Mouse (Mus musculus): ENCODE results near the gene Ksr1. TPM values are rescaled to one million over a fixed set of nuclear protein-coding genes. Genes with fewer than 3 reads are reported as not detected.
"Not testable (repeated sequence)": the region's sequence is repeated elsewhere in the genome, so short reads cannot be mapped to it uniquely, and the experiment has no call there.

Ksr1 gene
- polyA plus RNA-seq, 1 experiment = 55.3 TPM

GRCm38 (mm10) chr11:79023751-79024150 is 122.5 kb downstream of the Ksr1 start:
- WGBS = 71% methylated on average over 6 of the region's 6 CpGs
- no peak for DNase-seq (ENCODE audit: low read depth, low spot score)

DNA sequence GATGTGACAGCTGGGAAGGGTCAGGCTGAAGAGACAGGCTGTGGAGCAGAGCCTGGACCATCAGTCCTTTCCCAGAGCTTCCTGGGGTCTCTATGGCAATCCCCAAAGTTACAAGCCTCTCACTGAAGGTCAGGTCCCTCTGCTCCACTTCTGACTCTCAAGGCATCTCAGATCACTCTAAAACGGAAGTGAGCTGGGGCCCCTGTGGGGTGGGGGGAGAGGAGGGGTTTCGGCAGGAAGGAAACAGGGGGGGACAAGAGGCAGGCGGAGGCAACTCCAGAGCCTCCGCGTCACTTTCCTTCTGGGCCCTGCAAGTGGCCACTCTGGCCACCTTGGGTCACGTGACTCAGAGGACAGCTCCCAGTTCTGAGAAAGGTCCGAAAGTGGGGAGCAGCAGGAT is 122.9 kb downstream of the Ksr1 start:
- WGBS = 69% methylated on average over 7 of the region's 7 CpGs
- DNase-seq (ENCODE audit: low read depth, low spot score) = no peak

GRCm38 (mm10) chr11:79022836-79023235 is 123.4 kb downstream of the Ksr1 start:
- 67% methylated on average over 4 of the region's 4 CpGs for WGBS
- DNase-seq (ENCODE audit: low read depth, low spot score) = no peak

DNA sequence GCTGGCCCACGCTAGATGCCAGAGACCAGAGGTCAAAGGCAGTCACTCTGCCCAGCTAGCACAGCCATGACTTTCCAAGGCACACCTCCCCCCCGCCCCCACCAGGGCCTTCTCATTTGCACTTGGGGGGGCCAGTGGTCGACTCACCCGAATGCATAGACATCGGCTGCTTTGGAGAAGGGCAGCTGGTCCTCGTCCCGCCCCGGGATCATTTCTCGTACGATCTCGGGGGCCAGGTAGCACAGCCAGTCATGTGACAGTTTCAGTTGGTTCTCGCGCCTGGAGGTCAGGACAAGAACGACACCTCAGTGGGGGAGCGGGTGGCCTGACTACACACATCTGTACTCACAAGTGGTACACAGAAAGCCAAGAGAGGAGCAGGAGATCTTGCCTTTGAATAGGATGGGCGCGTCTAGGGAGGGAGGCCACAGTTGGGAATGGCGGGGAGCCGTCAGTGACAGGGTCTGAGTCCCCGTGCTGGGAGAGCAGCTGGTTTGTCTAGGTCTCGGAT is 125.6 kb downstream of the Ksr1 start:
- 89% methylated on average over 21 of the region's 21 CpGs for WGBS
- DNase-seq (ENCODE audit: low read depth, low spot score) = no peak

- no peak for DNase-seq (ENCODE audit: low read depth, low spot score)
- 75% methylated on average over 17 of the region's 17 CpGs for WGBS
Observed at GRCm38 (mm10) chr11:79019839-79020534, 126.2 kb downstream of the Ksr1 start.

GRCm38 (mm10) chr11:79018954-79019704 is 127.1 kb downstream of the Ksr1 start:
- peak; percentile 56 for DNase-seq (ENCODE audit: low read depth, low spot score)
- 48% methylated on average over 11 of the region's 11 CpGs for WGBS

DNA sequence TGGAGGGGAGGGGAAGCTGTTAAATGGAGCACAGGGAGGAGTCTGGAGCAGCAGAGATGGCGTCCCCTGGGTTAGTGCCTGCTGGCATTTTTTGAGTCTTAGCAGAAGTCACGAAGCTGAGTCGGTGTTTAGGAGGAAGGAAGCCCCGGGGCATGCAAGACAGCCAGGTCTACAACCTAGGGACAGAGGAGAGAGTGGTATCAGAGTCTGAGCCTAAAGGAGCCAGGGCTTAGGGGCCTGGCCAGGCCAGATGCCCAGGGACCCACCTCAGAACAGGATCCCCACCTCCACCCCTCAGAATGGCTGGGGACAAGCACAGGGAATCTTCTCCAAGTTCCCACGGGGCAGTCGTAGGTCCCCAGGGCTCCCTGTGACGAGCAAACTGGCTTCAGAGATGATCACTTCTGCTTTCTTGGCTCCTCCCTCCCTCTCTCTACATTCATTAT is 129.0 kb downstream of the Ksr1 start:
- 76% methylated on average over 7 of the region's 7 CpGs for WGBS
- no peak for DNase-seq (ENCODE audit: low read depth, low spot score)

DNA sequence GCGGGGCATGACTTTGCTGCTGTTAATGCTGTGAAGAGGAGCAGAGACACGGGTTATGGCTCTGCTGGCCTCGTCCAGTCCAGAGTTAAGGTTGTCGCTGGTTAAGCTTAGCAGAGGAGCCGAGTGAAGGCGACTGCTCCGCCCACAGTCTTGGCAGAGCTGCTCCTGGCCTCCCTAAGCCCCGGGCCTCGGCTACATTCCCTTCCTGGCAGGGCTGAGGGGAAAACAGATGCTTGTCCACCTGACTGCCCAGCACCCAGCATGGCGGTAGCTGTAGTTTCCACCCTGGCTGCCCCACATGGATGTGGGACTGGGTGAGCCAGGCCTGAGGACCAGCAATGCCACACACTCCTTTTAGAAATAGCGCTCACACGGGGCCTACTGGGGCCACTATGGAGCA is 130.0 kb downstream of the Ksr1 start:
- 66% methylated on average over 12 of the region's 12 CpGs for WGBS
- DNase-seq (ENCODE audit: low read depth, low spot score) = no peak

DNA sequence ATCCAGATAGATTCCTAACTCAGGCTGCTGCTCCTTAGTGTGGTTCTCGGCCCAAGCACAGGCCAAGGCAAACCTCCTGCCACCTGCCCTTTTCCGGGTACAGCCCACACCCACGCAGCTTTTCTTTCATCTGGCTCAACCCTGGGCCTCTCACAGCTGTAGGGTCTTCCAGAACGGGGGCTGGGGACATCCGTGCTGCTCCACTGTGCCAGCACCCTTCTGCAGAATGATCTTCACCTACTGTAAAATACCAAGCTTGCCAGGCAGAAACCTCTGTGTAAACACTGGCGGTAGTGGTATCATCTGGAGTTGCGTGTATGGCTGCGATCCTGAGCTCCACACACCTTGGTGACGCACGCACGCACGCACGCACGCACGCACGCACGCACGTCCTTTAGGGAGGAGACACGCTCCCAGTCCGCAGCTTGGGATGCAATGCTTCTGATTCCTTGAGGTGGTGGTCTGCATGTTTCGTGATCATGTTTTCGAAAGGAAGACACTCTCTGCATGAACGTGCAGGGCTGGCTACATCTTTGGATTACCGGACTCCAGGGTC is 130.5 kb downstream of the Ksr1 start:
- WGBS = 89% methylated on average over 24 of the region's 24 CpGs
- DNase-seq (ENCODE audit: low read depth, low spot score) = no peak

GRCm38 (mm10) chr11:79014602-79015325 is 131.4 kb downstream of the Ksr1 start:
- 85% methylated on average over 15 of the region's 15 CpGs for WGBS
- no peak for DNase-seq (ENCODE audit: low read depth, low spot score)

GRCm38 (mm10) chr11:79013806-79014205 is 132.4 kb downstream of the Ksr1 start:
- 73% methylated on average over 9 of the region's 9 CpGs for WGBS
- DNase-seq (ENCODE audit: low read depth, low spot score) = no peak

DNA sequence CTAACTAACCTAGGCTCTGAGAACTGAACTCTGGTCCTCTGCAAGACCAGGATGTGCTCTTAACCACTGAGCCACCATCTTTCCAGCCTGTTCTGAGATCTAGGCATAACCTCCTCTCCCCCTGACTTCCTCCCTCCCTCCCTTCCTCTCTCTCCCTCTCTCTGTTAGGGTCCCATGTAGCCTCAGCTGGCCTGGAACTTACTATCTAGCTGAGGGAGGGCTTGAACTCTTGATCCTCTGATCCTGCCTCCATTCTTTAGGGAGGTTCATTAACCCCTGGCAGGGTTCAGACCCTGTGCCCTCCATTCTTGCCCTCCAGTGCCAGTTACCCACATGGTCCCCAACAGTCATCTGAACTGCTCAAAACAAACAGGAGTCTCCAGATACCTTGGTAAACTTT is 133.2 kb downstream of the Ksr1 start:
- no peak for DNase-seq (ENCODE audit: low read depth, low spot score)

- WGBS = 95% methylated on average over 2 of the region's 2 CpGs
- DNase-seq (ENCODE audit: low read depth, low spot score) = no peak
Observed at GRCm38 (mm10) chr11:79012529-79012928, 133.7 kb downstream of the Ksr1 start.

DNA sequence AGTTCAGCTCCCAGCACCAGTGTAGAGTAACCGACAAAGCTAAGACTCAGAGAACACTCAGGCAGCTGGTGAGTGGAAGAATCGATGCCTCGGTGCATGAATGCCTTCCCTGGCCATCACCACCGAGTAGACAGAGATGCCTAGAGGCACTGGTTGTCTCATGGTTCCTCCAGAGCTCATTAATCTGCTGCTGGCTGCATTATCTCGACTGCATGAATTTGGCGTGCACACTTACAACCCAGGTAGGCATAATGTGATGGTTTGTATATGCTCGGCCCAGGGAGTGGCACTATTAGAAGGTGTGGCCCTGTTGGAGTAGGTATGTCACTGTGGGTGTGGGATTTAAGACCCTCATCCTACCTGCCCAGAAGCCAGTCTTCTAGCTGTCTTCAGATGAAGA is 137.3 kb downstream of the Ksr1 start:
- no peak for DNase-seq (ENCODE audit: low read depth, low spot score)
- WGBS = 79% methylated on average over 7 of the region's 7 CpGs

DNA sequence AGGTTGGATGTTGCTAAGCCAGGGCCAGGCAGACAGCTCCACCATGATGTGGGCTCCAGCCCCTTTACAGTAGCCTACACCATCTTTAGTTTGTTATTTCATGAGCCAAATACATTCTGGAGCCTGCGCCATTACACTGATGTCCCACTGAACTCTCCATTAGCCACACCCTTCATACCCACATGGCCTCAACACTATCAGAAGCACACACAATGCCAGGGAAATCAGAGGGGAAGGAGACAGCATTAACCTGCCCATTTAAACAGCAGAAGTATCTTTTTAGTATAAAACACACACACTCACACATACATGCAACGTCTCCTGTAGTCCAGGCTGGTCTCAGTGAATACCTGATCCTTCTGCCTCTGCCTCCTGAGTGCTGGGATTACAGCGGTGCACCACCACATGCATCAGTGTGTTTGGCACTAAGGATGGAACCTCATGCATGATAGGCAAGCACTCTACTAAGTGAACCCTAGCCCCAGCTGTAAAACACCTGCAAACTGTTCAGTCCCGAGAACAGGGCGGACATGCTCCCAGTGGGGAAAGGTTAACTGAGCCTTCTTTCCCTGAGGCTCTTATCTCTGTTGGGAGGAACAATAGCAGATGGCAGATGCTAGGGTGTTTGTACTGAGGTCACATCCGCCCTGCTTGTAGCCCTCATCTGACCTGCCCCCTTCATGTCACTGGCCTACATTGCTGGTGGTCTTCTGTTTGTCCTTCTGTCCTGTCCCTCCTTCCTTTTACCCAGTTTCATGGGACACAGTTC is 138.0 kb downstream of the Ksr1 start:
- WGBS = 64% methylated on average over 6 of the region's 6 CpGs
- no peak for DNase-seq (ENCODE audit: low read depth, low spot score)

DNA sequence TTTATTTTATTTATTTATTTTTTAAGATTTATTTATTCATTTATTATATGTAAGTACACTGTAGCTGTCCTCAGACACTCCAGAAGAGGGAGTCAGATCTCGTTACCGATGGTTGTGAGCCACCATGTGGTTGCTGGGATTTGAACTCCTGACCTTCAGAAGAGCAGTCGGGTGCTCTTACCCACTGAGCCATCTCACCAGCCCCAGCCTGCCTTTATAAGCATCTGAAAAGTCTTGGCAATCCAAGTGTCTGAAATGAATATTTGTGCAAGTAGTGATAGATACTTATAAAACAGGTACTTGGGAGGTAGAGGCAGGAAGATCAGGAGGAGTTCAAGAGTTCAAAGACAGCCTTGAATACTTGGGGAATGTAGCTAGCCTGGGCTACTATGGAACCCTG is 138.9 kb downstream of the Ksr1 start:
- 87% methylated on average over 3 of the region's 3 CpGs for WGBS
- DNase-seq (ENCODE audit: low read depth, low spot score) = not testable (repeated sequence)

GRCm38 (mm10) chr11:79006417-79006816 is 139.8 kb downstream of the Ksr1 start:
- no peak for DNase-seq (ENCODE audit: low read depth, low spot score)
- WGBS = 12% methylated on average over 5 of the region's 5 CpGs

DNA sequence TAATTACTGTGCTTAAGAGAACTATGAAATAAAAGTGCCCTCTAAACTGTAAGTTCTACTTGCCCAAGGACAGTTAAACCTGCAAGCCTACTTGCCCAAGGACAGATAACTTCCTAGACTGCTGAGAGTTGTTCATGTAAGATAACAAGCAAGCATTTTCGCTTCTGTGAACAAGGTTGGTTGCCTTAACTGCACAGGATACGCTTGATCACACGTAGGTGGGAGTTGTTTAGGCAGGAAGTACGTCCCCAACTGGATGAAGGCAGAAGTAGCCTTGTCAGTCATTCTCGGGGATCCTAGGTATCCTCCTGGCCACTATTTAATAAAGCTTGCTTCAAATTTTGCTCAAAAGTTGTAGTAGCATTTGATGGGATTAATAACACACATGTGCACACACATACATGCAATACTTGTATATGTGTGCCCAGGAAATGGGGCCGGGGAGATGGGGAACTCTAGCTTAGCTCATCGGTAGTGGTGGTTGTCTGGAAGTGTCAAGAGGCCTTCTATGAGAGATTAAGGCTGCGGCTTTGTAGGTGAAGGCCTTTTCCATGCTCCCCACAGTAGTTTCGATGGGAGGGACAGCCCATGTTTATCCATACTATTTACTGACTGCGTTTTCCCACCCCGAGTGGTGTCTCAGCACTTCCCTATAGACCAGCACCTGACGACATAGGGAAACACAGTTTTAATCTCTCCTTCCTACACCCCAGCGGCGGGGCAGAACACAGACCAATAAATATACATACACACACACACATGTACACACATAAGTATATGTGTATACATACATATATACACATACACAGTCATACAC is 140.4 kb downstream of the Ksr1 start:
- DNase-seq (ENCODE audit: low read depth, low spot score) = no peak
- whole genome bisulfite sequencing = 58% methylated on average over 14 of the region's 14 CpGs
